Mouse (Mus musculus) left cerebral cortex, adult 18-20 months (tissue): ENCODE results near the gene Camk2d. TPM values are rescaled to one million over a fixed set of nuclear protein-coding genes. Genes with fewer than 3 reads are reported as not detected.

Experiments
- DNase-seq, 2 experiments: peaks; one replicate each; pipeline ENCODE4 v3.0.0; 2021 to 2022; ENCODE audit warnings: low spot score in 2 of 2, mixed read lengths in 1 of 2
- total RNA-seq, 2 experiments: library from RNA; stranded (reverse); gene quantifications; 2 replicates each; pipeline ENCODE4 v1.2.3; 2021

Gene Camk2d
- total RNA-seq, 2 experiments from 2014 or later: 184 to 189 TPM

- no peak for DNase-seq
Observed at GRCm38 (mm10) chr3:126611624-126612023, 15.5 kb downstream of the Camk2d start.

GRCm38 (mm10) chr3:126612748-126613509, 16.8 kb downstream of the Camk2d start:
- no peak for DNase-seq

- no peak for DNase-seq
Observed at GRCm38 (mm10) chr3:126613510-126614128, 17.5 kb downstream of the Camk2d start.

- no peak for DNase-seq
Observed at GRCm38 (mm10) chr3:126615306-126615705, 19.2 kb downstream of the Camk2d start.

GRCm38 (mm10) chr3:126620152-126620551, 24.1 kb downstream of the Camk2d start:
- DNase-seq: no peak

GRCm38 (mm10) chr3:126622509-126622908, 26.4 kb downstream of the Camk2d start:
- DNase-seq: no peak

- DNase-seq: no peak
Observed at GRCm38 (mm10) chr3:126624994-126625763, 29.1 kb downstream of the Camk2d start.

- no peak for DNase-seq
Observed at GRCm38 (mm10) chr3:126625764-126626040, 29.6 kb downstream of the Camk2d start.

- DNase-seq: no peak
Observed at GRCm38 (mm10) chr3:126627968-126628367, 31.9 kb downstream of the Camk2d start.

GRCm38 (mm10) chr3:126628380-126628779, 32.3 kb downstream of the Camk2d start:
- DNase-seq: no peak

- no peak for DNase-seq
Observed at GRCm38 (mm10) chr3:126629040-126629439, 32.9 kb downstream of the Camk2d start.

GRCm38 (mm10) chr3:126630111-126630869, 34.2 kb downstream of the Camk2d start:
- DNase-seq: no peak

GRCm38 (mm10) chr3:126631583-126631982, 35.5 kb downstream of the Camk2d start:
- DNase-seq: no peak

GRCm38 (mm10) chr3:126632580-126632979, 36.5 kb downstream of the Camk2d start:
- no peak for DNase-seq

- no peak for DNase-seq
Observed at GRCm38 (mm10) chr3:126634171-126634570, 38.1 kb downstream of the Camk2d start.

GRCm38 (mm10) chr3:126638259-126638658, 42.2 kb downstream of the Camk2d start:
- no peak for DNase-seq

- DNase-seq: peak in 1 of 2 experiments; percentile 26
Observed at GRCm38 (mm10) chr3:126639098-126639513, 43.0 kb downstream of the Camk2d start.

- DNase-seq: no peak
Observed at GRCm38 (mm10) chr3:126640443-126641251, 44.5 kb downstream of the Camk2d start.

GRCm38 (mm10) chr3:126641451-126641850, 45.3 kb downstream of the Camk2d start:
- no peak for DNase-seq
